Mouse (Mus musculus) liver, adult (tissue): ENCODE data around the gene Gm44965.

Experiments
- GATA4 ChIP-seq: IDR thresholded peaks from 2 replicates; pipeline ENCODE4 v1.6.1; 2014; ENCODE audit warnings: mild to moderate bottlenecking, low read length; ENCODE audit not compliant: insufficient replicate concordance

Gene Gm44965

DNA sequence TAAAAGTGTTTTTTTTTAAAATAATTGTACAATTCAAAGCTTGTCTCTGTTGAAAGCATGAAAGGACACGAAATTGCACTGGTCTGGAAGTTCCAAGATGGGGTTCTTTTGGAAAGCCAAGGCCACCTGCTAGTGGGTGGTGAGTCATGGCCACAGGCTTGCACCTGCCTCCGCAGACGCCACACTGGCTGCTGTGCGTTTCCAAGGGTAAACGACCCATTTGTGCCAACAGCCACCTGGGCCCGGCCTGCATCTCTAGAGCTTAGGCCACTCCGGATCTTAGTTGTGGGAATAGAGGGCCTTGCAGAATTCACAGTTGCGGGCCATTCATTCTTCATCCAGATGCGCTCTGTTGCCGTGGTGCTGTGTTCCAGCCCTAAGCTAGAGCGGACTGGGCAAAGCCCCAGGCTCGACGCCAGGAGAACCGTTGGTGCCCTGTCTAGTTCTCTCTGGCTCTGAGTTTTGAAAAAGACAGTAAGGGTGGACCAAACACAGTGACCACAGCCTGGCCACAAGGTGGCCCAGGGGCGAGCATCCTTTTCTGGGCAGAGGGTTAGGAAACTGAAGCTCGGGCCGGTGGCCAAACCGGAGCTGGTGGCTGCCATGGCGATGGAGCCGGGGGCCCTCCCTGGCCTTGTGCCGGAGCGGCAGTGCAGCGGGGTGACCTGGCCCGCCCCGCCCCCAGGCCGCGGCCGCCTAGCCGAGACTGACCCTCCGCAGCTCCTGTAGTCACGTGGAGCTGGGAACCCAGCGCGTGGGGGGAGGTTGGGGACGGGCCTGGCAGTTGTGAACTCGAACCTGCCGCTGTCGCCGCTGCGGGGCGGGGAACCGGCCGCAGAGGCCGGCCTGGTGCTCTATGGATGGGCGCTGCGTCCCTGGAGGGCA, at the start of gene Gm44965, which contains the start of gene Repin1:
Gene Gm44965 (plus strand): TSS at position 784 of the 885 bp plus-strand sequence.
Gene Repin1 (plus strand): TSS at position 726 of the 885 bp plus-strand sequence.
- TF ChIP-seq GATA4: no peak

DNA sequence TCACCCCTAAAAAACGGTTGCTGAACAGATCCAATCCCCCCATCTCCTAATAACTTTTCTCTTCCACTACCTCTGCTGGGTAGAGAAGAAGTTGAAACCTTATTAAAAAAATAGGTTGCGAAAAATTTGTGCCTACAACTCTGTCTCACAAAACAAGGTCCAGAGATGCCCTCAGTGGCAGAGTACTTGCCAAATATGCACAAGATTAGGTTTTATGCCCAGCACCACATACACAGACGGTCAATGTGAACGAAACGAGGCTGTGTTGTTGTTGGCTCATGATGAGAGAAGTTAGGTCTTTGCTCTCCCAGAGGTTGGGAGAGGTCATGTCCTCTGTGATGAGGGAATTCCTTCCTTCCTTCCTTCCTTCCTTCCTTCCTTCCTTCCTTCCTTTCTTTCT, 48.5 kb upstream of the Gm44965 start:
- no peak for TF ChIP-seq GATA4

DNA sequence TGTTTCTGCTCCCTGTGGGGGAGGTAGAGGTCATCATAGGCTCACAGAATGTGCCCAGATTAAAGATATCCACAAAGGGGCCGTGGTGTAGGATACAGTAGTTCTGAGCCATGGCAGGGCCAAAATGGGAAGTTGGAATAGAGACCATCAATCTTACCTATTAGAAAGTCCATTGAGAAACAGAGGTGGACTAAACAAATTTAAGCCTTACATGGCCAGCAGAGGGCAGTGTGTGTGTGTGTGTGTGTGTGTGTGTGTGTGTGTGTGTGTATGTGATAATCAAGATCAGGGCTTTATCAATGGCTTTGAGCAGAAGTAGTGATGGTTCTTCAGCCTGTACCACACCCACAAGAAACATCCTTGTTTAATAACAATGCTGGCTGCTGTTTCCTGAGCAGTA, 47.5 kb upstream of the Gm44965 start:
- peak; percentile 74; the same call in 1 of the 2 replicates for TF ChIP-seq GATA4

DNA sequence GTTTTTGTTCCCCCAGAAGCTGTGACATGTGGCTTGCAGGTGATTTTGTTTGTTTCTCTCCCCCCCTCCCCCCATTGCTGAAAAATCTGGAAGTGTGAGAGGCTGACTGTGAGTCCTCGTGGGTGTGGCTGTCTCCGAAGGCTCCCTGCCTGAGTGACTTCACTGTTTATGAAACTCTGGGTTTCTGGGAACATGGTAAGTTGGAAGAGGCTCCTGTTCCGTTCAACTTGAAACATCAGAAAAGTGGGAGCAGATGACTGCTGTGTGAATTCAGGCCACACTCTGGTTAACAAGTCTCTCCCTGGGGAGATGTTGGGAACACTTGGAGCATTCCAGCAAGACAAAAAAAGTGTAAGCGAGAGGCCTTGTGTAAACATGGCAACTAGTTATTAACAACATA, 46.9 kb upstream of the Gm44965 start:
- no peak for TF ChIP-seq GATA4

DNA sequence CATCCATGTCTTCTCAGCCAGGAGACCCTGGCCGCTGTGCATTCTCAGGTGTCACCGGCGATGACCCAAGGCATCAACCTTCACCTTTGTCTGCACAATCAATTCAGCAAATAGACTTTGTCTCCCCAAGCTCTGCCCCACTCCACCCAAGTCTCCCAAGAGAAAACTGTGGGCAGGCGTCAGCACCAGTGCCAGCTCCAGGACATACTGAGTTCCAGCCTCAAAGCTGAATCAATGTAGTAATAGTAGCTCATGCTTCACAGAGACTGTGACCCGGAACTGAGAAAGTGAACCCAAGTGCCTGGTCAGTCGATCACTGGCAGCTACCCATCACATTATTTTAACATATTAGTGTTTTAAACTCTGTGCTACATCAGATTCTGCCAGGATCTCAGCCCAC, 45.4 kb upstream of the Gm44965 start:
- TF ChIP-seq GATA4: no peak

DNA sequence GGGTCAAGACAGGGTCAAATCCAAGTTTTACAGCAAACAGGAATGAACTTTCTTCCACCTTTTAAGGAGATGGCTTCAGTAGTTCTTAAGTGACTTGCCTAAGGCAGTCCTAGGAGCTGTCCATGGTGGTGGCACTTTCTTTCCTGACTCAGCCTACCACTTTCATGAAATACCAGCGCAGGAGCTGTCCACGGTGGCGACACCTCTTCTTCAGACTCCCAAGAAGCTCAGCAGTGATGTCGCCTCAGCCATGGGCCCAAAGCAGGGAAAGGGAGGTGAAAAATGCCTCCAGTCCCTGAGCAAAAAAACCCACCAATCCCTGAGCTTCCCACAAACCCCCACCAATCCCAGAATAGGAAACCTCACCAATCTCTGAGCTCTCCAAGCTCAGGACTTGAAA, 40.8 kb upstream of the Gm44965 start:
- no peak for TF ChIP-seq GATA4

DNA sequence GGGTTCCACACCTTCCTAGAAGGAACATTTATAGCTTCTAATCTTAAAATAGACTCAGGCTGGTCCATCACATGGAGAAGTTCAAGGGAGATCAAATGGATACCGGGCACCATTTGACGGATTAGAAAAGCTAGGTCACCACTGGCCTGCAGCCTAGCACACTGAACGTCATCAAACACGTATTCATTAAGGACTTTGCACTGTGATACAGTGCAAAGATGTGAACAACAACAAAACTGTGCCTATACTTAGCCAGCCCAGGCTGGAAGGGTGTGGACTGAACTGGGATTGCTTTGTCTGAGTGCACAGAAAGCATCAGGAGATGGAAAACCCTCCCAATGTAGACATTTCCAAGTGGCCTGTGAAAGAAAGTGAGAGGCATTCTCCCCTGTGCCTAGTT, 39.9 kb upstream of the Gm44965 start:
- no peak for TF ChIP-seq GATA4

DNA sequence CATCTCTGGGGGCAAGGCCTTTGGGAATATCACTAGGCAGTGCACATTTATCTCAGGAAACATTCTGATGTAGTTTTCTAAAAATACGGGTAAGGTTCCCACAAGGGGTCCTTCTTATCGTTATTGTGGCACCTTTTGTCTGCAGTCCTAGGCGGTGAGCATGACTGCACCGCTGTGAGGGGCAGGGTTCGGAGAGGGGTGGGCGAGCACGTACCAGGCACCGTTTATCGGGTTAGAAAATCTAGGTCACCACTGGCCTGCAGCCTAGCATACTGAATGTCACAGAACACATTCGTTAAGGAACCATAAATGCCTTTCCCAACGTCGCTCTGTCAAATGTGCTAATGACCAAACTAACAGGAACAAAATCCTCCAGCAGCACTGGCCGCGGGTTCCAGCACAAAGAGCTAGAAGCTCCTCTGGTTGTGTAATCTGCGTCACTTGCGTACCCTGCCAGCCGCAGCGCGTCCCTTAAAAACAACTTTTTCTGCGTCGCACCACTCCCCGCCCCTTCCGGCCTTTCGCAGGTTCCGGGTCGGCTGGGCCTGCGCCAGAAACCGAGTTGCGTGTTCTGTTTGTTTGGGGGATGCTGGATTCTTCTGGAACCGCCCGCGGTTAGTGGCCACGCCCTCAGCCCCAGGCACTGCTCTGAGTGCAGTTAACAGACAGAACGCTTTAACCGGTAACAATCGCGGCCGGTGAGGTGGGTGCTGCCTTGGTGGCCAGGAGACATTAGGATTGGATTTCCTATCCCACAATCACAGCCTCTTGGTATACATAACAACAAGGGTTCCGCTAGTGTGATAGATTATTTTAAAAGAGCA, 39.2 kb upstream of the Gm44965 start, which contains the start of gene Lrrc61:
Gene Lrrc61 (plus strand): TSS at position 517 of the 824 bp plus-strand sequence.
- TF ChIP-seq GATA4: no peak; the same call in 1 of the 2 replicates

DNA sequence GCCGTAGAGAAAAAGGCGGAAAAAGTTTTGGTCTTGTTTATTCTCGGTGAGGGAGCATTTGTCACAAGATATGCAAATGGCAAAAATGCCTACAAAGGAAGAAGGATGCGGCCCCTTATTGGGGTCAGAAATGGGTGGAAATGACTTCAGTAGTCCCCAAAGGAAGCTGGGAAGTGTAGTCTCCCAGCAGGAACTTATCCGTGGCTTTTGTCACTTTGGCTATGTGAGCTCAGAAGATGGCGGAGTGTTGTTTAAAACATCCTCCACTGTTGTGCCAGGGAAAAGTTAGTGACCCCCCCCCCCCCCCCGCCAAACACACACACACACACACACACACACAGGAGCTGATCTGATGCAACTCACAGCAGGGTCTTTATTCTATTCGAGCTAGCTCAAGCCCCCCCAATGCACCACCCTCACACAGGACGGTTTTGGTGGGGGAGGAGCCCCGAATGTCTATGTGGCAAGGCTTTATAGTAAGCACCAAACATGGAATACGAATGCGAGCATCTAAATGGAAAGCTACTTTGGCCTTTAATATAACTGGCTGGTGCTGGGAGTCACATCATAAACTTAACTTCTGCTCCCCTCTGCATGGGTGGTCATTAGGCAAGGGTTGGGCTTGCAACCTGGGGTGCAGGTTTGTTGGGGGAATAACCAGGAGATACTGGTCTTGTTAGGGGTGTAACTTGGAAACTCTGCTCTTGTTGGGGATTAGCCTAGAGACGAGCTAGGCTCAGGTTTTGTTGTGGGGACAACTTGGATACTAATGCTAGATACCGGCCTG, 38.4 kb upstream of the Gm44965 start:
- no peak for TF ChIP-seq GATA4

DNA sequence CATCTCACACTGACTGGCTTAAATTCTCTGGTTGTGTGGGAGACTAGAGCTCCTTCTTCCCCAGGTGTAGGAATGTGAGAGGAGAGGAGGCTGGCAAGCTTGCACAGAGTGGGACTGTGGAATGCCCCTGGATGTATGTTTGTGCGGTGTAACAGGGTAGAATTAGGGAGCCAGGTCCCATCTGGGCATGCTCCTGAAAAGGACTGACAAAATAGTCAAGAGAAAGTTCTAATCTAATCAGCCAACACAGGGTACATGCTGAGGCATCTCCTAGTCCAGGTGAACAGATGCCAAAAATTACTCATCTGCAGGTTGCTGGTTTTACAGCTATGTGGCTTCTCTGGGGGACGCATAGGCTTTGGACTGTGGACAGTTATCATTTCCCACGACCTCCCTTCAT, 37.8 kb upstream of the Gm44965 start:
- no peak for TF ChIP-seq GATA4

DNA sequence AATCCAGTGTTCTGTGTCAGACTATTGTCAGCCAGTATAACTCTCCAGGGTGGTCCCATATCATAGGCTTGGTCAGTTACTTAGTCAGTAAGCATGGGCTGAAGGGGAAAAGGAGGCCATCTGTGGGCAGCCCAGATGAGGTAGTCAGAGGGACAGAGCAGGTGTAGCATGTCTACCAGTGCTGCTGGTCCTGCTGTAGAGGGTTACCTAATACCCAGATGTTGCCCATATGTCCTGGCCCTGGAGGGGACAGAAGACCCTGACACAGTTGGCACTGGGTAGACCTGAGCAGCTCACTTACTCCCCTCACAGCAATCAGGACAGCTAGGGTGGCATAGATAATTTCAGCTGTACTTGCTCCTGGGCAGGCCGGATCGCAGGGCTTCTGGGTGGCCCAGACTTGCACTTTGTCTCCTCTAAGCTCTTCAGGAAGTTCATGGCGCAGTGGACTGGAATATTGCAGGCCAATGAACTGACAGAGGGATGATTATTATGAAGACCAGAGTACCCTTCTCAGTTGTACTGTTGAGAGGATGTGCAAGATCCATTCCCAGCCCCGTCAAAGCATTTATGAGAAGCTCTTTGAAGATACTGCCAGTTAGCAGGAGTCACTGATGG, 27.9 kb upstream of the Gm44965 start:
- TF ChIP-seq GATA4: no peak

DNA sequence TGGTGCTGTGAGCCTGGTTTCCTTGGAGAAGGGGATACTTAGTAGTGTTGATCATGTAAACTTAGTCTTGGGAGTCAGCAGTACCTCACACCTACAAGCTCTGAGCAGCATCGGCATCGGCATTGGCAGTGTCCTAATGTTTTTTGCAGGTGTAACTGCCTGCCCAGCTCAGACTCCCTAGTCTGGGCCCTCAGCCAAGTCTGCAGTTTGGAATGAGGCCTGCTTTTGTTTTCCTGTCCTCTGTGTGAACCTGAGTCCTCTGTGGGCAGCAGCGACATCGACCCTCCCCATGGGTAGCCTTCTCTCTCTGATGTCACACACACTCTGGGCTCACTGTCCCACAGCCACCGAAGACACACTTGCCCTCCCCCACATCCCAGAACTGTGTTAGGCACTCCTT, 27.4 kb upstream of the Gm44965 start:
- no peak for TF ChIP-seq GATA4

DNA sequence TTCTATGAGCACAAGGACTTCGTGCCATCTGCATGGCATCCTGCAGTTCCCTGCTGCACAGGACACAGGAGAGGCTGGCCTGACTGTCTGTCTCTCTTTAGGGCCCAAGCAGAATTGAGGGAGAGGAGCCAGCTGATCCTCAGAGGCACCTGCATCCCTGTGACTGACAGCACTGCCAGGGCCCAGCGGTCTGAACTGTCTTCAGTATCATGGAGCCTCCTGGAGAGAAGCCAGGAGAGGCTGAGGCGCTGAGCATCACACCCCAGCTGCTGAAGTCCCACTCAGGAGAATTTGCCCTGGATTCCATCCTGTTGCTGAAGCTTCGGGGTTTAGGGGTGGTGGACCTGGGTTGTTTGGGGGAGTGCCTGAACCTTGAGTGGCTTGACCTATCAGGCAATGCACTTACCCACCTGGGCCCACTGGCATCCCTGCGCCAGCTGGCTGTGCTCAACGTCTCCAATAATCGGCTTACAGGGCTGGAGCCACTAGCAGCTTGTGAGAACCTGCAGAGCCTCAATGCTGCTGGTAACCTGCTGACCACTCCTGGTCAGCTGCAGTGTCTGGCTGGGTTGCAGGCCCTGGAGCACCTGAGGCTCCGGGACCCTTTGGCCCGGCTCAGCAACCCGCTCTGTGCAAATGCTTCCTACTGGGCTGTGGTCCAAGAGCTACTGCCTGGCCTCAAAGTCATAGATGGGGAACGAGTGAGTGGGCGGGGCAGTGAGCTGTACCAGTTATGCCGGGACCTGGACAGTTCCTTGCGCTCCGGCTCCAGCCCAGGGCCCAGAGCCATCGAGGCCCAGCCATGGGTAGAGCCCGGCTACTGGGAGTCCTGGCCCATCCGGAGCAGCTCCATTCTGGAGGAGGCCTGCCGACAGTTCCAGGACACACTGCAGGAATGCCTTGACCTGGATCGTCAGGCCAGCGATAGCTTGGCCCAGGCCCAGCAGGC, 25.4 kb upstream of the Gm44965 start:
- no peak for TF ChIP-seq GATA4

DNA sequence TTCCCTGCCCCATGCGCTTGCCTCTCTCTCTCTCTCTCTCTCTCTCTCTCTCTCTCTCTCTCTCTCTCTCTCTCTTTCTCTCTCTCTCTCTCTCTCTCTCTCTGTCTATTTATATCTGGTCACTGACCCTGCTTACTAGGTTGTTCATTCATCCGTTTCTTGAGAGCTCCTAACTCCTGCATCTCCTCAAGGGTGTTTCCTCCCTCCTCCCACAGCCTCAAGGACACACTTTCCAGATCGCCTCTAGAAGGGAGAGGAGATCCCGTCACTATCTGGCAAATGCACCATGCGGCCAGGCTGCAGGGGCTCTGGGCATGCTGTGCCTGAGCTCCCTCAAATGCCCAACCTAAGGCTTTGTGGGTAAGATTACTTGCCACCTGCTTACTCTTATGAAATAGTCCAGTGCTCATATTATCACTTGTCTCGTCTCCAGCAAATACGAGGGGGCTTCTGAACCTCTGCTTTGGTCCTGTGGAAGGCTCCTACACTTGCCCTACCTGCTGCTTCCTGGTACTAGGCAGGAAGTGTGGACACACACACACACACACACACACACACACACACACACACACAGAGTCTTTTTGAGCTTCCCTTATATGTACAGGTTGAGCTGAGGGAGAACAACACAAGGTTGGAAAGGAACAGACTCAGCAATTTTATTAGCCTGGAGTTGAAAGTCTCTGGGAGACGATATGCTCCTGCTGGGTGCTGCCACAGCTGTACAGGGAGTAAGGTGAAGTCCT, 24.5 kb upstream of the Gm44965 start:
- TF ChIP-seq GATA4: no peak
